Mouse (Mus musculus) ES-Bruce4 (cell line): ENCODE measurements around the gene H2afb3. TPM values are rescaled to one million over a fixed set of nuclear protein-coding genes. Genes with fewer than 3 reads are reported as not detected.

Source experiments
- H3K27ac ChIP-seq: 2 replicates; pipeline ENCODE4 v1.5.1; 2012; ENCODE audit warnings: low read length, inconsistent platforms; ENCODE audit not compliant: insufficient read depth
- H3K27me3 ChIP-seq: 2 replicates; pipeline ENCODE4 v1.6.1; 2012; ENCODE audit warnings: mild to moderate bottlenecking, low read length, inconsistent platforms; ENCODE audit not compliant: control insufficient read depth, poor library complexity, insufficient read depth, severe bottlenecking
- H3K36me3 ChIP-seq: 2 replicates; pipeline ENCODE4 v1.6.1; 2012; ENCODE audit warnings: inconsistent platforms, mild to moderate bottlenecking, low read length, moderate library complexity; ENCODE audit not compliant: control insufficient read depth, poor library complexity, insufficient read depth, severe bottlenecking
- H3K4me1 ChIP-seq: one replicate; pipeline ENCODE4 v1.8.1; 2011; ENCODE audit warnings: low read length; ENCODE audit not compliant: control insufficient read depth, insufficient read depth
- H3K4me3 ChIP-seq: 2 replicates; pipeline ENCODE4 v1.5.1; 2011; ENCODE audit warnings: low read depth, mild to moderate bottlenecking, low read length
- H3K9ac ChIP-seq: 2 replicates; pipeline ENCODE4 v1.6.1; 2012; ENCODE audit warnings: low read depth, mild to moderate bottlenecking, inconsistent platforms; ENCODE audit not compliant: poor library complexity, severe bottlenecking
- H3K9me3 ChIP-seq: replicated peaks from 2 replicates; pipeline ENCODE4 v1.6.1; 2012; ENCODE audit warnings: mild to moderate bottlenecking, low read length, inconsistent platforms; ENCODE audit not compliant: control insufficient read depth, poor library complexity, insufficient read depth, severe bottlenecking
- CTCF ChIP-seq: IDR thresholded peaks from one replicate; pipeline ENCODE4 v1.8.1; 2011; ENCODE audit warnings: low read depth, low read length
- EP300 ChIP-seq: IDR thresholded peaks from 2 replicates; pipeline ENCODE4 v1.6.1; 2011; ENCODE audit warnings: low read depth, low read length; ENCODE audit not compliant: insufficient read depth
- POLR2A ChIP-seq: IDR thresholded peaks from one replicate; pipeline ENCODE4 v1.8.1; 2011; ENCODE audit warnings: low read length; ENCODE audit not compliant: insufficient read depth
- polyA plus RNA-seq: library from polyadenylated mRNA; stranded (reverse); fragments of >200 nt; gene quantifications from 2 replicates; pipeline ENCODE4 v1.2.4, GENCODE M21; 2011; ENCODE audit warnings: low read depth; ENCODE audit not compliant: missing spikeins, insufficient read depth, insufficient read length

H2afb3 gene
- polyA plus RNA-seq, 1 experiment: not detected

GRCm38 (mm10) chrX:120290011-120290899 lies 22.6 kb downstream of the H2afb3 start, which contains the start of gene Pcdh11x:
Gene Pcdh11x, plus strand, starts transcription at chrX:120290259.
- Histone ChIP-seq H3K9ac (peak within 1 kb of the TSS; percentile 46; the same call in 1 of the 2 replicates), H3K27ac (no peak within 1 kb of the TSS), H3K27me3 (peaks cover 2% of the 10 kb centered on the region; the same call in 1 of the 2 replicates), H3K4me3 (peak within 1 kb of the TSS; percentile 60), H3K36me3 (no peaks in the 10 kb centered on the region), H3K4me1 (no peaks in the 10 kb centered on the region), H3K9me3 (no peaks in the 10 kb centered on the region)
- TF ChIP-seq CTCF (no peak), POLR2A (no peak), EP300 (no peak)

- H3K9ac ChIP-seq: no peak overlapping the region
- H3K4me1 ChIP-seq: no peaks in the 10 kb centered on the region
- H3K27ac ChIP-seq: no peak overlapping the region
- H3K27me3 ChIP-seq: peaks cover 2% of the 10 kb centered on the region; the same call in 1 of the 2 replicates
- no peaks in the 10 kb centered on the region for H3K9me3 ChIP-seq
- H3K36me3 ChIP-seq: no peaks in the 10 kb centered on the region
- no peak overlapping the region for H3K4me3 ChIP-seq
- TF ChIP-seq EP300 (no peak), POLR2A (no peak), CTCF (no peak)
These were observed 25.4 kb downstream of the H2afb3 start for GRCm38 (mm10) chrX:120287502-120287901.

GRCm38 (mm10) chrX:120285522-120285921 lies 27.4 kb downstream of the H2afb3 start:
- TF ChIP-seq EP300 (no peak), POLR2A (no peak), CTCF (no peak)
- no peak overlapping the region for H3K4me3 ChIP-seq
- H3K27me3 ChIP-seq: no peaks in the 10 kb centered on the region
- H3K9ac ChIP-seq: no peak overlapping the region
- H3K36me3 ChIP-seq: no peaks in the 10 kb centered on the region
- H3K4me1 ChIP-seq: no peaks in the 10 kb centered on the region
- no peaks in the 10 kb centered on the region for H3K9me3 ChIP-seq
- no peak overlapping the region for H3K27ac ChIP-seq

Other genes with a start within 250 kb of the H2afb3 start
- 0.54 TPM in 1 of 2 replicates, not detected in the other for gene Pcdh11x, start 22.8 kb downstream of the H2afb3 start, polyA plus RNA-seq